Mouse (Mus musculus): ENCODE results near the gene Dhodh.

Gene Dhodh

DNA sequence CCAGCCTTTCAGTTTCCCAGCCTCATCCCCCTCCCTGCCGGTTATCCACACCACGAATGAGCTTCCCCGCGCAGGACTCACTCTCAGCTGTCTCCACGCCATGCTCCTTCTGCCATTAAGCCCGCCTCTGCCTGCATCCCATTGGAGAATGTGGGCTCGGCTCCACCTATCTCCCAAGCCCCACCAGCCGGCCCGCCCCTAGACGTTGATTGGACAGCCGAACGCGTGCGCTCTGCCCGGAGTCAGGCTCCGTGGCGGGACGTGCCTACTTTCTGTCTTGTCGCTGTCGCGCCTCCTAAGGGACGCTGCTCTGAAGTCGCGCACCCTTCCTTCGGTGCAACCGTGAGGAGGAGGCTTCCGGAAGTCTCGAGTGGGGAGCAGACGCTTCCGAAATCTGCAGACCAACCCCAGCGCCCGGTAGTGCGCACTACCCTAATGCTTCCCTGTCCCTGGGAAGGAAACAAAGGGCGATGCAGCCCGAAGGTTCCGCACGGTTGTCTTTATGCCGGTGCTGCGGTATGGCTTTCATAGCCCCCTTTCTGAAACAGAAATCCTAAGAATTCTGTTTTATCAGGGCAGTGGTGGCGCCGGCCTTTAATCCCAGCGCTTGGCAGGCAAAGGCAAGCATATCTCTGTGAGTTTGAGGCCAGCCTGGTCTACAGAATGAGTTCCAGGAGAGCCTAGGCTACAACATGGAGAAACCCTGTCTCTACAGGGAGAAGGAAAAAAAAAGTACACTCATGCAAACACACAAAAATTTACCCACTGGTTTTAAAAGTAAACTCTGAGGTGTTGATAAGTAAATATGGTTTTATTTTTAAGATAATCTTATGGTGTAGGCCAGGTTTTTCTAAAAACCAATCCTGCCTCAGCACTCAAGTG is at the start of gene Dhodh:
Dhodh (minus strand) TSS at position 403 of the 882 bp plus-strand sequence.
- peak; percentile 88 for DNase-seq (ENCODE audit: low spot score)

DNA sequence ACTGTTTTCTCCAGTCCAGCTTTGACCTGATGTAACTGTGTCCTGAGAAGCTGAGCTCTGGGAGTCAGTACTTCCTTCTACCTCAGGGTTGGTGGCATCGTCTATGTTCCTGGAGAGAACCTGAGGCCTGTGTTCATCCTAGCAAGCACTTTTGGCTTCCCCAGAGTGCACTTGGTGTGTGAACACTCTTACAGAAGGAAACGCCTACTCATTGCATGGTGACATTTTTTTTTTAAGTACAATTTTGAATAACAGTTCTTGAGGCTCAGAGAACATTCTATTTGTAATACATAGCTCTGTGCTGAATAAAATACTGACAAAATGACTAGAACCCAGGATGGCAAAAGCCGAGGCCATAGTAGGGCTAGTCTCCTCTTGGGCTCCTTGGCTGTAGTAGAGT is 48.4 kb upstream of the Dhodh start:
- no peak for DNase-seq (ENCODE audit: low spot score)

DNA sequence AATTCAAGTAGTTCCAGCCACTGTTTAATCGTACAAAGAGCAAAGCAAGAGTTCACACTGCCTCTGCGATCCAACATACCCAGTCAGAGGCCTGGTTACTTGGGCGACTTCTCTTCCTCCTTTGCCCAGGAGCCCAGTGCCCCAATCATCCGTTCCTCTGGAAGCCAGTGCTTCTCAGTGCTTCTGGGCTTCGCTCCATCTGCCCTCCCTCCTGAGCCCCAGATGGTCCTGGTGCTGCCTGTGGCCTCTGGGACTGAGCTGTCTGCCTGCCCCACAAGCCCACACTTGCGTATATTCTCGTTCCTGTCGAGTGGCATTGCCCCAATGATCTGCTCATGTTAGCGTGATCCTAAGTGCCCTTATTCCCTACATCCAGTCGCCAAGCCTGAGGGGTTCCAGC is 42.3 kb upstream of the Dhodh start:
- no peak for DNase-seq (ENCODE audit: low spot score)

DNA sequence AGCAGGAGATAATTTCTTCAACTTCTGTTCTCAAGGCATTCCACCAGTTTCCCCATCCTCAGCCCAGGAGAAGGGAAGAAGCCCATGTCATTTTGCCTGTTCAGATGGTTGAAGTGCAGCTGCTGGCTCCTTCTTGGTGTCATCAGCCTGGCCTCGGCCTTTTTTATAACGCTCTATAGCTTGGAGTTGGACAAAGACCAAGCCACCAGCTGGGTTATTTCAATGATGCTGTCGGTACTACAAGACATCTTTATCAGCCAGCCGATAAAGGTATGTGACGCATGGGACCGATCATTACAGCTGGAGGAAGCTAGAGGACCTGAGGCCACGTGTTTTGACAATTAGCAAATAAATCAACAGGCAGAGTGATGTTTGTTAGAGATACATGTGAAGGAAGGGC is 40.0 kb upstream of the Dhodh start:
- no peak for DNase-seq (ENCODE audit: low spot score)

DNA sequence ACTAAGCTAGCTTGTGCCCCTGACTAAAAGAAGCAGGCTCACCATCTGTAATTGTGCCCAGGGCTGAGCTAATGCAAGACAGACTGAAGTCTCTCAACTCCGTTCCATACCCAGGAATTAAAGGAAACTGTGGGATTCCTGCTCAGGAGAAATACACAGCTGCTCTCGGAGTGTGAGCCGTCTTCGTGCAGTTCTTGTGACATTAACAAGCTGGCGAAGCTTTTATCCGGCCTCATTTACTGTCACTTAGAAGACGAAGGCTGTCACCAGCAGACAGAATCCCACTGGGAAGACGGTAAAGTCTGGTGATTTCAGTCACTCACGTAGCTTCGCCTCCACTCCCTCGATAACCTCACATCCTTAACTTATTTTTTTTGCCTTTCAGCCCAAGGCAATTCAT is 38.9 kb upstream of the Dhodh start:
- no peak for DNase-seq (ENCODE audit: low spot score)

DNA sequence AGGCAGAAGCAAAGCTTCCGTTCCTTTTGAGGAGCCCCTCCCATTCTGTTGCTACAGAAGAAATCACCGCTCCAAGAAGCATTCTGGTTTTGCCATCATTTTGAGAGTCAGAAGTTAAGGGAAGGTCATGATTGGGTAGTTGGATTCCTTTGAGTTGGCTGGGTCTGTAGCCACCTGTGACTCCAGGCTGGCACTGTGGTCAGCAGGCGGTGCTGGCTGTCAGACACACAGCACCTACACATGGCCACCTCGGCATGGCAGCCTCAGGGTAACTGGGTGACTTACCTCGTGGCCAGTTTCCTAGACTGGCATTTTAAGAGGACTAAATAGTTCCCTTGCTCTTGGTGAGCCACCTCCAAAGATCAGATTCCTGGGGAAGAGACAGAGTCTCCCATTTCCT is 32.8 kb upstream of the Dhodh start:
- DNase-seq (ENCODE audit: low spot score): no peak

DNA sequence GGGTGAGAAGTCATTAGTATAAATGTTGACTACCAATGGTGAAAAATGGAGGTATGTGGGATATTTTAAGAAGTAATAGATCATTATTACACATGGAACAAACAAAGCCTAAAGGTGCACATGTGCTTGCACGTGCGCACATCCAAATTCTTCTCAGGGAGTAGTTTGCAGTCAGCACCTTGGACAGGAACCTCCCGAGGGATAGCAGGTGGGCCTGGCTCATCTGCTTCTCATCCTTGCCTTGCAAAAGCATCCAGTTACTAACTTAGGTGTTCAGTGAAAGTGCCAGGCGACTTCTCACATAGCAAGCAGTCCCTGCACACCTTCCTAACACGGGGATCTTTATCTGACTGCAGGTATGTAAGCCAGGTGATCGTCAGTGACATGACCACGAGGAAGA is 31.9 kb upstream of the Dhodh start:
- no peak for DNase-seq (ENCODE audit: low spot score)

DNA sequence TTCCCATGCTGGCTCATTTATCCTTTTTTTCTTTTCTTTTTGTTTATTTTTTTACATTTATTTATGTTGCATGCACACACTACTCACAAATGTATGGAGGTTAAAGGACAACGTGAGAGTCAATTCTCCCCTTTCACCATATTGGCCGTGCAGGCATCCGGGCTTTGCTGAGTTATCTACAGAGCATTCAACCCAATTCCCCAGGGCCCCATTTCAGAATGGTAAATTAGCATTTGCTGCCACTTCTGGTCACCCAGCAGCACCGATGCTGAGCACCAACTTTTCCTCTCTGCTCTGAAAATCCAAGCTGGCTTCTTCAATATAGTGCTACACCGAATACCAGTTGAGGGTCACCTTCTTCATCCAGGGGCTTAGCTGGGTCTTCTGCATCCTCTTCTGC is 30.4 kb upstream of the Dhodh start:
- DNase-seq (ENCODE audit: low spot score): no peak

DNA sequence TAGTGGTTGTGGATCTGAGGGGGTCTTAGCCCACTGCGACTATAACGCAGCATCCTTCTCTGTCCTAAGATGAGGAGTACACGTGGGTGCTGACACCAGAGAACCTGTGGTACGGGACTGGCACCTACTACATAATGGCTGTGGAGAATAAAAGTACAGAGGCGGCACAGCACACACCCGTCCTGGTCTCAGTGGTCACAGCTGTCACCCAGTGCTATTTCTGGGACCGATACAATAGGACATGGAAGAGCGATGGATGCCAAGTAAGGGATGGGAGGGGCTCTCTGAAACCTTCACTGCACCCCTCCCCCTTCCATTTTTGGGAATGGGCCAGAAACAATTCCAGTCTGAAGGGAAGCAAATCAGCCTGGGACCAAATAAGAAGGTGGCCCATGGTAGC is 26.7 kb upstream of the Dhodh start:
- DNase-seq (ENCODE audit: low spot score): no peak

DNA sequence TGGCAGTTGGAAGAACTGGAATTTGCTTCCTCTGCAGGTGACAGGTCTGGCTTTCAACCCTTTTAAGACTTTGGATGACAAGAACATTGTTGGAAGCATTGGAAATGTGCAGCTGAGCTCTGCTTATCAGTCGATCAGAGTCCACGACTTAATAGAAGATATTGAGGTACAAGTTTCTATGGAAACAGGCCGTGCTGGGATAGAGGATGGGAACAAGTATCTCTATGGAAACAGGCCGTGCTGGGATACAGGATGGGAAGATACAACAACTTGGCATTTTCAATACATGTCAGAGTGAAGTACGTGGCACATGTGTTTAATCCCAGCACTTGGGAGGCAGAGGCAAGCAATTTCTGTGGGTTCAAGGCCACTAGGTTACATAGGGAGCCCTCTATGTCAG is 24.0 kb upstream of the Dhodh start:
- no peak for DNase-seq (ENCODE audit: low spot score)

DNA sequence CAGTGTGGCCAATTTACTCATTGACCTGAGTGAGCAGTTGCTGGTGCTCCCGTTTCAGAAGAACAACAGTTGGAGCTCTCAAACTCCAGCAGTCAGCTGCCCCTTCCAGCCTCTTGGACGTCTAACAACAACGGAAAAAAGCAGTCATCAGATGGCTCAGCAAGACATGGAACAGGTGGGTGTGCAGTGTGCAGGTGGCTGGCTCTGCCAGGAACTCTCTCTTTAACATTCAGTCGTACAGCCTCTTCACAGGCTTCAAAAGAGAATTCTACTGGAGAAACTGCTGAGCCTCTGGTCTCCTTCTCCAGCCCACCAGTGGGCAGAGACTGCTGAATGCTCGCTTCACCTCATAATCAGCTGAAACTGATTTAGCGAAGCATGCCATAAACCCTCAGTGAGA is 20.2 kb upstream of the Dhodh start:
- no peak for DNase-seq (ENCODE audit: low spot score)

DNA sequence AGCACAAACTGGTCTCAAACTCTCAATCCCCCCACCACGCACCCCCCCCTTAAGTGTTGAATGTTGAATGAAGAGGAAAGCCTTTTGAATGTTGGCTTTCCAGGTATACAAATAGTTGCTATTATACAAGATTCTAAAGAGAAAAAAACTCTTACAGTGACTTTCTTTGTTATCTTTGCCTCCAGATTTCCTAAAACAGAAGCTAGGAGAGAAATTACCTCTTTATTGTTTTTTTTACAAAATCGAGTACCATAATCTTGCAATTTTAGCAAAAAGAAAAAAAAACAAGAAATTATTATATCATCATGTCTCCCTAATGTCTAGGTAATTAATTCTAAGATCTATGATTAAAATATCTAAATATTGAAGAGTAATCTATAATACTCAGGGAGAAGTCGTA is 7.1 kb upstream of the Dhodh start:
- DNase-seq (ENCODE audit: low spot score): no peak

DNA sequence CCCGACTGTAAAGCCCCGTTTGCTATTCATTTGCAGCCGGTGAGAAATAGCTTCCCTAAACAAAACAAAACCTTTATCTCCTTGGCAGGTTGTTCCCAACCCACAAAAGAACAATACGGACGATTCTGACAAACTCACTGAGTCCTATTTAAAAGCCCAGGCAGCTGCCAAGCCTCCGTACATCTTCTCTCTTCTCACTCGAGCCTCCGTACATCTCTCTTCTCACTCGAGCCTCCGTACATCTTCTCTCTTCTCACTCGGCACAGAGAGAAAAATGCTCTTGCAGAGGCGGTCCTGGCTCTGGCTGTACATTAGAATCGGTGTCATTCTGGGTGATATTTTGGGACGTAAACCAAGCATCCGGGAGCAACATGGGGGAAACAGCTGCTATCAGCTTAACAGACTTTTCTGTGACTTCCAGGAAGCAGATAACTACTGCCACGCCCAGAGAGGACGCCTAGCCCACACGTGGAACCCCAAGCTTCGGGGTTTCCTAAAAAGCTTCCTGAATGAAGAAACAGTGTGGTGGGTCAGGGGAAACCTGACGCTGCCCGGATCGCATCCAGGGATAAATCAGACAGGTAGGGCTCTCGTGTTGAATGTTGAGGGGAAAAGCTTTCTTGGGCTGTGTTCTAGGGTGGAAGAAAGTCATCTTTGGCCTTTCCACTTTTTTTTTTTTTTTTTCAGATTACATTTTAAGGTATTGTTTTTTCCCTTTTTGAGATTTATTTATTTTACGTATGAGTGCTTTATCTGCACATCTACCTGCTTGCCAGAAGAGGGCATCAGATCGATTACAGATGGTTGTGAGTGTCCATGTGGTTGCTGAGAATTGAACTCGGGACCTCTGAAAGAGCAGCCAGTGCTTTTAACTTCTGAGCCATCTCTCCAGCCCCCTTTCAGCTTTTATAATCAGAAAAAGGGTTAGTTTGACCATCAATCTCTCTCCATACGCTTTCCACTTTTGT is 6.1 kb upstream of the Dhodh start, which contains the start of gene Pkd1l3:
Pkd1l3 (plus strand) TSS at position 275 of the 968 bp plus-strand sequence.
- DNase-seq (ENCODE audit: low spot score): no peak

DNA sequence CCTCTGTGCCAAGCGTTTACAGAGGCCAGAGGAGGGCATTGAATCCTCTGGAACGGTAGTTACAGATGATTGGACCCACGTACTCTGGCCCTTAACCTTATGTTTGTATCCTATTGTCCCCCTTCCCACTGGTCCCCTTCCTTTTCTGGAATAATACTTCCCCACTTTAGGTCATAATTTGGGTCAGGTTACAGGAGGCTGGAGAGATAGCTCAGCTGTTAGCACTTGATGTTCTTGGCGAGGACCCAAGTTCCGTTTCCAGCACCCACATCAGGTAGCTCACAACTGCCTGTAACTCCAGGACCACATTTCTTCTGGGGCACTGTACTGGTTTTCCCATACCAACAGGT is 655 bp upstream of the Dhodh start:
- no peak for DNase-seq (ENCODE audit: low spot score)

DNA sequence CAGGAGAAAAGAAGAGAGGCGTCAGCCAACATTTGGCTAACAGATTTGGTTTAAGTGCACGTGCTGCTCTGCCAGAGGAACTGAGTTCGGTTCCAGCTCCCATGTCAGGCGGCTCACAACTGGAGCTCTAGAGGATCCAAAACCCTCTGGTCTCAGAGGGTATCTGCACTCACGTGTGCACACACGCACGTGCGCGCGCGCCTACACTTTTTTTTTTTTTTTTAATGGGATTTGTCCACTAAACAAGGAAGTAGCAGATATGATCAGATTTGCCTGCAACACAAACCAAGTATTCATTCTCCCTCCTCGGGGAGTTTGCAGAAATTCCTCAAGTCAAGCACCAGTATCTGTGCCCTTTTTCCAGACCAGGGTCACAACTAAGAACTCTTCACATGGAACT is 823 bp downstream of the Dhodh start:
- no peak for DNase-seq (ENCODE audit: low spot score)

DNA sequence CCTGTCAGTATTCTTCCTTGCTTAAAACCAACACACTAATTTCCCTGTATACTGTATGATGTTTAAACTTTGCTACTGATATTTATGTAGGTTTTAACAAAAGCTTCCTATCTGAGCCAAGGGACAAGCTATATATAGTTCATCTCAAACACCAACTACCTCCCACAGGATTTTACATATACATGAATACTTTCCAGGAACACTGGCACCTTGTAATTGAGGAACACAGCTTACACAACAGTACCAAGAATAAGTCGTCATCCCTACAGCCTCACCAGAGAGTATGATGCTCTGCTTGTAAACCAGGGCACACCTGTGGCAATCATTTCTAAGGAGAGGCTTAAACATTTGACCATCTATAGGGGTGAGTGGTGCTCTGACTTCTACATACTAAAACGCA is 1.7 kb downstream of the Dhodh start:
- no peak for DNase-seq (ENCODE audit: low spot score)

DNA sequence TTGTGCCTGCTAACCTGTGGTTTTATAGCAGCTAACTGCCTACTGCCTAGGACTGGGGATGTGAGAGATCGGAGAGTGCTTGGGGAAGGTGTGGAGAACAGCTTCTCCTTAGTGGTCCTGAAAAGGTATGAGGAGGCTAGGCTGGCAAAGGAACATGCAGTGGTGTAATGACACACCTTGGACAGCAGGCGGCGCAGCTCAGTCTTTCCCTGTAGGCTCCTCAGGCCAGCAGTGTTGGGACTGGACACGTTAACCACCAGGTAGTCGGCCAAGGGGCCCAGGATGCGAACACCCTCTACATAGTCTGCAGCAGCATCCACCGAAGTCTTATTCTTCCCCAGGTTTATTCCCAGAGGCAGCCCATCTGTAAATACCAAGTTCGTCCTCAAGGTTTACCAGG is 12.6 kb downstream of the Dhodh start:
- DNase-seq (ENCODE audit: low spot score): peak; percentile 68

DNA sequence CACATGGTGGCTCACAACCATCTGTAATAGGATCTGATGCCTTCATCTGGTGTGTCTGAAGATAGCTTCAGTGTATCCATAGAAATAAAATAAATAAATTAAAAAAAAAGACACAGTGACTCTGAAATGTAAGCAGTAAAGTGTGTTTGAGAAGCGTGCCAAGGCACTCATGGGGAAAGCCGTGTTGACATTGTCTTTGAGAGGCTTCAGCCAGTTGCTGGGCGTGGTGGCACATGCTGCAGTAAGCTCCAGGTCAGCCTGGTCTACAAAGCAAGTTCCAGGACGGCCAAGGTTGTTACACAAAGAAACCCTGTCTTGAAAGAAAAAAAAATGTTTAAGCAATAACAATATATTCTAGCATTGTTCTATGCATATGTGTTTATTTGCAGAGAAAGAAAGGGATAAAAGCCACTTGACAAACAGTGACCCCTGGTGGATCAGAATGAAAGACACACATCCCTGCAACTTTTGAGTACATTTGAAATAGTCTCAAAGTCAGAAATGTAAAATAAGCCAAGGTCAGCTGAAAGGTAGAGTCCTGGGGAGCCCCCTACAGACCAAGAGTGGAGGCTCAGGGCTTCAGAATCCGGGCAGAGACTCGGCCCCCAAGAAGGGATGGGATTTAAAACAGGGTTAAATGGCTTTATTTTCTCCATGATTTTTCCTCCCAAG is 15.2 kb downstream of the Dhodh start:
- DNase-seq (ENCODE audit: low spot score): no peak

DNA sequence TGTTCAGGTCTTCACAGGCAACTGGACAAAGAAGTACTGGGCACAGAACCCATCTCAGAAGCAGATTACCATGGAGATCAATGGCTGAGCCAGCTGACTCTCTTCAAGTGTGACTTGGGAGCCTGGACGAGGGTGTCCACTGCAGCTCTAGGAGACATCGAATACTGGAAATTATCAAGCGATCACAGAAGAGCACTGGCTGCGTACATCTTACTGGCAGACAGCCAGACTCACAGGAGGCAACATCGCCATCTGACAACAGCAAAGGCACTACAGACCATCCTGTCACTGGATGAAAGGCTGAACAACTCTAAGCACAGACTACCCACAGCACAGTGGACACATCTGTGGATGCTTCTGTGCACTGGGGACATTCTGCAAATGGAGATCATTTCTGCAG is 16.3 kb downstream of the Dhodh start:
- DNase-seq (ENCODE audit: low spot score): no peak

DNA sequence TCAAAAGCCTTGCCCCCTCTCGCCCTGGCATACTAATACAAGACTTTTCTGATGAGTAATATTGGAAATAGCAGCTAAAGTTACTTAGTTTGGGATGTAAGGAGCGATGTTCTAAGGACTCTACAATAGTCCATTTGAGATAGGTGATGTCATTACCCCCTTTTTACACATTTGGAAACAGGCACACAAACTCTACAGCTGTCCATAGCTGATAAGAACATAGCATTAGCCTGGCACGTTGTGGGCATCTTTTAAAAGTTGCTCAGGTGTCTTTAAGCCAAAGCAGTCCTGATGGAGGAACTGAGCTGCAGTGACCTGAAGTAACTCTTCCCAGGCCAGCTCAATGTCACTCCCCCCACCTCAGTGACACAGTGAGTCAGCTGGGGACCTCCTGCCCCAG is 17.1 kb downstream of the Dhodh start:
- DNase-seq (ENCODE audit: low spot score): no peak

DNA sequence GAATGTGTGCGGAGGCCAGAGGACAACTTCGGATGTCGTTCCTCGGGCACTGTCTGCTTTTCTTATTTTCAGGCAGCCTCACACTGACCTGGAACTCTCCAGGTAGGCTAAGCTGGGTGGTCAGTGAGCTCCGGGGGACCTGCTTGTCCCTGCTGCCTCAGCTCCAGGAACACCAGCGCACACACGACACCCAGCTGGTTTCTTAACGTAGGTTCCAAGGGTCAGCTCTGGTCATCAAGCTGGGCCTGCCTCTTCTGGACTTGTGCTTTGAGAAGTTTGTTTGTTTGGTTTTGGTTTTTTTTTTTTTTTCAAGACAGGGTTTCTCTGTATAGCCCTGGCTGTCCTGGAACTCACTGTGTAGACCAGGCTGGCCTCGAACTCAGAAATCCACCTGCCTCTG is 17.6 kb downstream of the Dhodh start:
- DNase-seq (ENCODE audit: low spot score): no peak

DNA sequence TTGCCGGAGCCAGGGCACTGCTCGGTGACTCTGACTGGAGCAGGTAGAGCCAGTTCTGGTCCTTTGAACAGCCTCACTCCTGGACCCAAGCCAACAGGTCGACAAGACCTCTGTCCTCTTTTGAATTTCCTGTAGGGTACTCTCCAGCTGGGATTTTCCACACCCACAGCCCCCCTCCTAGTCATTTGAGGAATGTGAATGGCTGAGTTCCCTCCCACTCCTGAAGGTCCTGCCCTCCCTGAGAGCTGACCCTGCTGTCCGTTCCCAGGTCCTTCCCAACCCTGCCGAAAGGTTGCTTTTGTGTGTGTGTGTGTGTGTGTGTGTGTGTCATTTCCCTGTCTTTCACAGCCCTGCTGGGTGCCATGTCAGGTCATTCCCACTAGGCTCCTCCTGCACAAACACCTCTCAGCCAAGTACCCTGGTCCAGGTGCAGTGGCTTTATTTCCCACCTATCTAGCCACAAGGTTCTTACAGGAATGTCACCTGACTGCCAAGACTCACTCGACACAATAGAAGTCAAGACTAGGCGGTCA is 21.4 kb downstream of the Dhodh start:
- peak; percentile 67 for DNase-seq (ENCODE audit: low spot score)

Data from urinary bladder, postnatal 25 days (tissue).